Mouse (Mus musculus): ENCODE data around the gene Olfr1424.

- no peak for TF ChIP-seq POLR2A (IDR thresholded peaks at IDR 0.05; ENCODE audit: borderline replicate concordance, insufficient read depth, low read length)
- no peak for TF ChIP-seq CTCF (IDR thresholded peaks at IDR 0.05; ENCODE audit: borderline replicate concordance, insufficient read depth, low read depth, low read length)
Observed at GRCm38 (mm10) chr19:12103234-12103633, 40.8 kb upstream of the Olfr1424 start, which contains the start of gene Olfr1427.

All from cerebellum, adult 2 months (tissue).